Mouse (Mus musculus) adrenal gland, adult 18-20 months (tissue): ENCODE data around the gene Ints7. TPM values are rescaled to one million over a fixed set of nuclear protein-coding genes. Genes with fewer than 3 reads are reported as not detected.

Experiments
- DNase-seq, 2 experiments: peaks; one replicate each; pipeline ENCODE4 v3.0.0; 2021 to 2022; ENCODE audit warnings: low spot score in 2 of 2
- long read RNA-seq, 2 experiments: library from polyadenylated mRNA; stranded (forward); transcript quantifications; one replicate each; pipeline ENCODE4 v2.0.0; 2021
- total RNA-seq, 2 experiments: library from RNA; stranded (reverse); gene quantifications; 1 replicate in 1 of 2; 2 replicates in 1 of 2; pipeline ENCODE4 v1.2.3; 2021

Gene Ints7
- total RNA-seq = 10 to 100 TPM; 17.9 to 19.8 TPM
- long read RNA-seq, experiment 1, full-length matches to known transcripts = 8 of 11 reads
- long read RNA-seq, experiment 1, partial matches to known transcripts = 1 of 11 reads
- long read RNA-seq, experiment 1, other reads (novel, unspliced or antisense) = 2 of 11 reads
- long read RNA-seq, experiment 2, full-length matches to known transcripts = 11 of 16 reads
- long read RNA-seq, experiment 2, partial matches to known transcripts = 5 of 16 reads
- long read RNA-seq, experiment 2, other reads (novel, unspliced or antisense) = 0 of 16 reads

- peak; percentile 98 to 99 for DNase-seq
Observed at GRCm38 (mm10) chr1:191575458-191576247, at the start of gene Ints7, which contains the start of gene Dtl. Gene Ints7, plus strand, starts transcription at chr1:191575636. Gene Dtl, minus strand, starts transcription at chr1:191575544.

GRCm38 (mm10) chr1:191527089-191527488 lies 48.3 kb upstream of the Ints7 start:
- no peak for DNase-seq

DNA sequence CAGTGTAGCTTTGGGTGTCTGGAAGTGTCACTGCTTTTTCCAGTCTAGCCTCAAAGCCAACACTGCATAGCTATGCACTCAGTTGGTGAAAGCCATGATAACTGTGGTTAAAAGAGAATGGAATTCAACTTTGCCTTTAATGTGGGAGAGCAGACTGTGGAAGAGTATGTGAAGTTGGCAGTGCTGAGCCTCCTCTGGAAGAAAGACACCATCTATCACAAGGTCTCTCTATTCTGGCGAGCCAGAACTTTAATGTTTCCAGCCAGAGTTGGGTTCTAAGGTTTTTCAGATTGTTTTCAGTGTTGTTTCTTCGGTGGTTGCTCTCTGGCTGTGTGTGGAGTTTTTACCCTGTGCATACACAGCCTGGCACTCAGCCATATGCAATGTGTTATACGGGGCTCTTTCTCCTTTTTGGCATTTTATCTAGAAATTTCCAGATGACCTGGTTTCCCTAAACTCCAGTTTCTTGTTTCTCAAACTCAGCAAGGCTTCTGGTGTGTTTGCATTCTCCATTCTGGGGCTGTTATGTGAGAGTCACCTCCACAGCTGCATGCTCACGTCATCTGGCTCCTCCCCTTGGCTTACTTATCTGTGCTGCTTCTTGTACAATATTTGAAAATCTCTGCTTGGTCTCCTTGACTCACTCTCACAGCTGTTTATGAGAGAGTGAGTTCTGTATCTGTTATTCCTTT lies 47.4 kb upstream of the Ints7 start:
- no peak for DNase-seq

- no peak for DNase-seq
Observed at GRCm38 (mm10) chr1:191529406-191529805, 46.0 kb upstream of the Ints7 start.

DNA sequence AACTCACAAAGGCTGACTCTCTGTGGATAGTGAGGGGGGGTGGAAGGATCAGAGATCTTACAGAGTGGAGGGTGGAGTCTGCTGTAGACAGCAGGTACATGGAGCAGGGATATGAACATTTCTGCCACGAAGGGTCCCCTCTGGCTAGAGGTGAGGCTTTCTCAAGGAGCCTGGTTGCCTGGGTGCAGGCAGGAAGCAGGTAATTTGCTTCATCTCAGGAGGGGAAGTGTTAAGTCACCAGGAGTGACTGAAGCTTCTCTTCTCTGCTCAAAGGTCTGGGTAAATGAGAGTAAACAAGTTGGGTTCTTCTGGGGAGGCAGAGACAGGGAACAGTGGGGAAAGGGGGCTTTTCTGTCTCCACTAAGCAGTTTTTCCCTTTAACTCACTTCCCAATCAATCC lies 44.4 kb upstream of the Ints7 start:
- DNase-seq = no peak

- no peak for DNase-seq
Observed at GRCm38 (mm10) chr1:191534896-191535295, 40.5 kb upstream of the Ints7 start.

GRCm38 (mm10) chr1:191540300-191540699 lies 35.1 kb upstream of the Ints7 start:
- DNase-seq = no peak

DNA sequence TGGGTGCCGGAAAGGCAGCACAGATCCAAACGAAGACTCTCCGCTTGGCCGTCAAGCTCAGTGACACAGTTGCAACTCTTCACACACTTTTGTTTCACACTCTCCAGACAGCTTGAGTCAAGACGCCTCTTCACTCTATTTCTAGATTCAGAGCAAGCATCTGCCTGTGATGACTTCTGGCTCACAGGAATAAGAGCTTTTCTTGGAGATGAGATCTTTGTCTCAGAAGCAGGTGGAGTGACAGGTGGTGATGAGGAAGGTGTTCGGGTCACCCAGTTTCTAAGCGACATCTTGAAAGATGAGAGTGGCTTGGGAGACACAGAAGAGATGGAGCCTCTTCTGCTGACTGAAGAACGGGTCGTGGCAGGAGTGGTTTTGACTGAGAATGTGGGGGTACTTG lies 34.4 kb upstream of the Ints7 start:
- no peak for DNase-seq

DNA sequence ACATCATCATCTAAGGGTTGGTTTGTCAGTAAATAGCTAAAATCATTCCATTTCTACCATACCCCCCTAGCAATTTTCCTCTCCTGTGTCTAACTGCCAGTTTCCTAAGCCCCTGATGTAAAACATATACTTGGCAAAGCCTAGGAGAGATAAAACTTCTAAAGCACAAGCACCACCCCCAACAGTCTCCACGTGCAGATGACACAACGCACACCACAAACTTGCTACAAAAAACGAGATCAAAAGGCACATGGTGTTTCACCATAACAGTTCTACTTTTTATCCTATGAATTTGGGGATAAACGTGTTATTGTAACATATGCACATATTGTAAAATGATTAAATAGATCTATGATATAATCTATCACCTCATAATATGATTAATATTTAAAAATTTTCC lies 33.8 kb upstream of the Ints7 start:
- DNase-seq = no peak

GRCm38 (mm10) chr1:191543747-191544146 lies 31.7 kb upstream of the Ints7 start:
- DNase-seq = no peak

DNA sequence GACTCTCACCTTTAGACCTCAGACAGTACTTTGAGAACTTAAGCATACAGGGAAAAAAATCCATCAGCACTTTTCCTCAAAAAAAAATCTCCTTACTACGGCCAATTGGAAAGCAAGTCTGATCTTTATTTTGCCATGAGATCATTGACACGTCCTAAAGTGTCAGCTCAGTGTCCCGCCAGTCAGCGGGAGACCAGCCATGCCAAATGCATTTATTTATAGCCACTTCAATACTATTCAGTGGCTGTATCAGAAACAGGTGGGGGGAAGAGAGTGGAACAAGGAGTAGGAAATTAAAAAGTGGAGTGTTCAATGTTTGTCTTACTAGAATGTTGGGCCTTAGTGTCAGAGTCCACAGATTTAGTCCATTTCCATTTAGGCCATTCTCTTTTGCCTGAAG lies 24.6 kb upstream of the Ints7 start:
- no peak for DNase-seq

- no peak for DNase-seq
Observed at GRCm38 (mm10) chr1:191557109-191557508, 18.3 kb upstream of the Ints7 start.

DNA sequence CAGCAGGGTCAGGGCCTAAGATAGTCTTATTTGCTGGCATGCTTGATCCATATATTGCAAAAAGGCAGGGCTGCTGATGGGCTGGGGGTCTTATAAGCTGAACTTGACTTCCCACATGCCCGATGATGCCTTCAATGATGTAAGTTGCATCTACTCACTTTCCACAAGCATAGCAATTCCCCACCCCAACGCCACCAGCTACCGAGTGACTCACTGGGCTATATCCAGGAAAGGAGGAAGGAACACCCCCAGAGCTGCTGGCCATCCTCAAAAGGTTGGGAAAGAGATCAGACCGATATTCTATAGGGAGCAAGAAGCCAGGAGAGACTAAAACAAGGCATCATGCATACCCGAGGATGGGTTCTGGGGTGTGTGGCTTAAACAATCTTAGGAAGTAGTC lies 15.7 kb upstream of the Ints7 start:
- DNase-seq = no peak

DNA sequence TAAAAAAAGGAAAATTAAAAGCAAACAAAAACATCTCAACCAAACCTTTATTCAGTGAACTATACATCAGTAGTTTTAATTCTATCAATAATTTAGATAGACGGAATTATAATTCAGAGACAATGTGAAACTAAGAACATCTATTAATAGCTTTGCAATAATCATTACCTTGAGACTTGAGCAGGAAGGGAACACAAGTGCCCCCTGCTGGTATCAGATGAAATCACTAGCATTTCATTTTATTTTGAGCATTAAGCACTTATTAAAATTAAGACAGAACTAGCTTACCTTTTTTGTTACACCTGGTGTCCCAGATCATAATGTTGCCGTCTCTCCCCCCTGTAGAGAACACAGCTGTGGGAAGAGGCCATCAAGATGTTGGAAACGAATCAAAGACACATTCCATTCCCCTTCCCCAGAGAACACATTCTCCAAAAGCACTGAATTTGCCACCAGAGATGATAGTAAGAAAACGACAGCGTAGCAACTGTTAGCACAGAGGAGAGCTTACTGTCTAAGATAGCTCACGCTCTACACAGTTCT lies 12.5 kb upstream of the Ints7 start:
- peak in 1 of 2 experiments; percentile 36 for DNase-seq

- DNase-seq = no peak
Observed at GRCm38 (mm10) chr1:191567859-191568258, 7.6 kb upstream of the Ints7 start.

DNA sequence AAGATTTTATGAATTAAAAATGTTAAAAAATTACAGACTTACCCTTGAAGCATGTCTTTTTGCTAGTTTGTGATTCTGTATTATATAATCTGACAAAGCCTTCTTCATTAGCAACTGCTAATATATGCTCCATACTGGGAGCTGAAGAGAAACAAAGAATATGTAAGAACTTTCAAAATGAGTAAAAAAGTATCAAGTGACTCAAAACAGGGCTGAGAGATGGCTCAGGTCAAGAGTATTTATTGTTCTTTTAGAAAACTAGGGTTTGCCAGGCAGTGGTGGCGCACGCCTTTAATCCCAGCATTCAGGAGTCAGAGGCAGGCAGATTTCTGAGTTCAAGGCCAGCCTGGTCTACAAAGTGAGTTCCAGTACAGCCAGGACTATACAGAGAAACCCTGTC lies 5.8 kb upstream of the Ints7 start:
- DNase-seq = no peak

DNA sequence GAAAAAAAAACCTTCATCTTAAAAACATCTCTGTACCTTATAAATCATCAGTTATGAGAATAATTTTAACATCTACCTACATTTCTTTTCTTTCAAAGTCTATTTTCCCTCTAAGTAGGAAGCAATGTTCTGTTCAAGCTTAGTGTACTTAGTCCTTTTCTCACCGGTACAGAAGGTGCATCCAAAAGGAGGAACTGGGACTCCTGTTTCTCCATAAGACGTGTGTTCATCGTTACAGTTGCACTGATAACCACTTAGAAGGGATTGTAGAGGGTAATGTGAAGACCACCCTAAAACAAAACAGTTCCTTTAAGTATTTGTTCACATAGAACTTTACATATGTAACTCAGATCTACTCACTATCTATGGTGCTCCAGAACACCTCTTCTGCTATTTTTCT lies 5.0 kb upstream of the Ints7 start:
- DNase-seq = no peak

- DNase-seq = no peak
Observed at GRCm38 (mm10) chr1:191573906-191574639, 1.4 kb upstream of the Ints7 start.

- peak in 1 of 2 experiments; percentile 18 for DNase-seq
Observed at GRCm38 (mm10) chr1:191574871-191575457, 472 bp upstream of the Ints7 start.

GRCm38 (mm10) chr1:191579524-191579923 lies 4.1 kb downstream of the Ints7 start:
- no peak for DNase-seq

DNA sequence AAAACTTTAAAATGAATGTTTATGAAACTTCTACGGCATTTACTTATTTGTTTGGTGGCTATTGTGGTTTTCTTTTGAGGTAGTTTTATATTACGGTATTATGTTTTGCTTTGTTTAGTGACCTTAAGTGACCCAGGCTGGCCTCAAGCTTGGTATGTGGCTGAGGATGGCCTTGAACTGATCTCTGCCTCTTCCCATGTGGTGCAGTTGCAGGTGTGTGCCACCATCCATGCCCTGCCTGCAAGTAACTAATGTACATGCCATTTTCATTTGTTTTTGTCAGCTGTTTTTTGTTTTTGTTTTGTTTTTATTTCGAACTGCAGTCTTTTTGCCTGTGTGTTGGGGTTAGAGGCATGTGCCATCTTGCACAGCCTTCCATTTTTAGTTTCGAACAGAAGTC lies 6.2 kb downstream of the Ints7 start:
- no peak for DNase-seq
